Mouse (Mus musculus): ENCODE results near the gene Fbxl18. TPM values are rescaled to one million over a fixed set of nuclear protein-coding genes. Genes with fewer than 3 reads are reported as not detected.

Fbxl18 gene
- polyA plus RNA-seq, 1 experiment from 2014 or later, result 9.2 TPM

GRCm38 (mm10) chr5:142921074-142921459 lies 25.8 kb upstream of the Fbxl18 start:
- Histone ChIP-seq H3K27ac (replicated peaks; ENCODE audit: low read depth, low read length) (no peak overlapping the region; the same call in 1 of the 2 replicates), H3K36me3 (ENCODE audit: control insufficient read depth, insufficient read depth, low read length) (no peaks in the 10 kb centered on the region), H3K4me3 (ENCODE audit: low read depth, low read length) (no peak overlapping the region), H3K27me3 (replicated peaks; ENCODE audit: control insufficient read depth, insufficient read depth, low read length) (no peaks in the 10 kb centered on the region), H3K4me1 (ENCODE audit: control insufficient read depth, insufficient read depth, low read length) (peaks cover 9% of the 10 kb centered on the region), H3K4me2 (ENCODE audit: low read depth, low read length) (no peak overlapping the region), H3K9me3 (ENCODE audit: control insufficient read depth, low read length) (no peaks in the 10 kb centered on the region), H3K9ac (ENCODE audit: low read depth, low read length) (no peak overlapping the region)
- 68% methylated on average over 6 of the region's 6 CpGs for WGBS
- ATAC-seq (ENCODE audit: low read depth), result no peak
- DNase-seq (ENCODE audit: low spot score), result no peak

DNA sequence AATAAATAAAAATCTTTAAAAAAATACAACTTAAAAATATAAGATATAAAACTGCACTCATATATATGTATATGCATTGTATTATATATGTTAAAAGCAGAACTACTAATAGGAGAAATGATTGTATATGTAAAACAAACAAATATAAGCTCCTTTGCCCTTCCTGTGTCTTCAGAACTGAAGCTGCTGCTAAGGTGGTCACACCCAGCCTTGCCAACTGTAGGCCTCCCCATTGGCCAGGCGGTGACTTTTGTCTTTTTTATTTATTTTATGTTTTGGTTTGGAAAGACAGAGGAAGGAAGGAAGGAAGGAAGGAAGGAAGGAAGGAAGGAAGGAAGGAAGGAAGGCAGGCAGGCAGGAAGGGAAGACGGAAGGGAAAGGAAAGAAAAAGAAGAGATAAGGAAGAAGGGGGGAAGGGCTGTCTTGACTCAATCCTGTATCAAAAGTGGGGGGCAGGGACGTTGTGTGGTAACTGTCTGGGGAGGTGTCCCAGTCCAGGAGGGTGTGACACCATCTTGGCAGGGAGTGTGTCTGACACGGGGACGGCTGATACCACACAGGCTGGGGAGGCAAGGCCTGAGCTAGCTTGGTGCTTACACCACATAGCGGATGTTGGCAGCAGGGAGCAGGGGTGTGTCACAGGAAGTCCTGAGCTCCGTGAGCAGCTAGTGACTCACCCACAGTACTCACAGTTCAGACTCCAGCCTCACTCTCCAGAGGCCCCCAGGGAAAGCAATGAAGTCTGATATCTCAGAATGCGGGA lies 25.3 kb upstream of the Fbxl18 start:
- Histone ChIP-seq H3K4me2 (ENCODE audit: low read depth, low read length) (no peak overlapping the region), H3K27ac (replicated peaks; ENCODE audit: low read depth, low read length) (no peak overlapping the region)
- WGBS, result 43% methylated on average over 8 of the region's 8 CpGs

DNA sequence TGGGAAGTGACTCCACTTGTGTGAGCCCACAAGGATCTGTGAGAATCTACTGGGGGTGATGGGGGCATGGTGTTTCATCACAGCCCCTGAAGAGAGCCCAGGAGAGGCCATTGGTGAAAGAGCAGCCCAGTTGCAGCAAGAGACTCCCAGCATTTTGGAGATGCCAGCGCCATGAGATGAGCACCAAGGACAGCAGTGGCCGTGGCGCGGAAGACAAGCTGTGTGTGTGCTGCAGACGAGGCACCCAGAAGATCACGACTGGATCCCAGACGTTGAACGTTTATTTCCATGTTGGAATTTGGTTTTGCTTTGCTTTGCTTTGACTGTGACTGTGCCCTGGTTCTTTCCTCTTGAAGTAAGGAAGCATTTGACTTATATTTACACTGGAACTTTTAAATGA lies 22.2 kb upstream of the Fbxl18 start:
- DNase-seq (ENCODE audit: low spot score), result no peak

More for the DNA sequence above, 25.3 kb upstream of the Fbxl18 start:
- Histone ChIP-seq H3K4me3 (ENCODE audit: low read depth, low read length) (no peak overlapping the region), H3K9ac (ENCODE audit: low read depth, low read length) (no peak overlapping the region), H3K9me3 (ENCODE audit: control insufficient read depth, low read length) (no peaks in the 10 kb centered on the region), H3K27me3 (replicated peaks; ENCODE audit: control insufficient read depth, insufficient read depth, low read length) (no peaks in the 10 kb centered on the region), H3K4me1 (ENCODE audit: control insufficient read depth, insufficient read depth, low read length) (peaks cover 8% of the 10 kb centered on the region), H3K36me3 (ENCODE audit: control insufficient read depth, insufficient read depth, low read length) (no peaks in the 10 kb centered on the region)
- DNase-seq (ENCODE audit: low spot score) (peak; percentile 80), ATAC-seq (ENCODE audit: low read depth) (peak; percentile 78)

GRCm38 (mm10) chr5:142916593-142916992 lies 21.4 kb upstream of the Fbxl18 start:
- Histone ChIP-seq H3K4me1 (ENCODE audit: control insufficient read depth, insufficient read depth, low read length) (peaks cover 8% of the 10 kb centered on the region), H3K27ac (replicated peaks; ENCODE audit: low read depth, low read length) (no peak overlapping the region), H3K9me3 (ENCODE audit: control insufficient read depth, low read length) (no peaks in the 10 kb centered on the region), H3K4me2 (ENCODE audit: low read depth, low read length) (no peak overlapping the region), H3K36me3 (ENCODE audit: control insufficient read depth, insufficient read depth, low read length) (no peaks in the 10 kb centered on the region), H3K9ac (ENCODE audit: low read depth, low read length) (no peak overlapping the region; the same call in 1 of the 2 replicates), H3K4me3 (ENCODE audit: low read depth, low read length) (no peak overlapping the region), H3K27me3 (replicated peaks; ENCODE audit: control insufficient read depth, insufficient read depth, low read length) (no peaks in the 10 kb centered on the region)
- DNase-seq (ENCODE audit: low spot score) (no peak), ATAC-seq (ENCODE audit: low read depth) (no peak)
- WGBS, result 56% methylated on average over 7 of the region's 7 CpGs

More for the DNA sequence above, 22.2 kb upstream of the Fbxl18 start:
- Histone ChIP-seq H3K27me3 (replicated peaks; ENCODE audit: control insufficient read depth, insufficient read depth, low read length) (no peaks in the 10 kb centered on the region), H3K9ac (ENCODE audit: low read depth, low read length) (no peak overlapping the region), H3K4me2 (ENCODE audit: low read depth, low read length) (no peak overlapping the region), H3K4me3 (ENCODE audit: low read depth, low read length) (no peak overlapping the region), H3K9me3 (ENCODE audit: control insufficient read depth, low read length) (no peaks in the 10 kb centered on the region), H3K27ac (replicated peaks; ENCODE audit: low read depth, low read length) (no peak overlapping the region), H3K36me3 (ENCODE audit: control insufficient read depth, insufficient read depth, low read length) (no peaks in the 10 kb centered on the region), H3K4me1 (ENCODE audit: control insufficient read depth, insufficient read depth, low read length) (peaks cover 8% of the 10 kb centered on the region)
- no peak for ATAC-seq (ENCODE audit: low read depth)
- 85% methylated on average over 8 of the region's 8 CpGs for WGBS

GRCm38 (mm10) chr5:142915231-142915630 lies 20.0 kb upstream of the Fbxl18 start:
- no peak for ATAC-seq (ENCODE audit: low read depth)
- Histone ChIP-seq H3K9ac (ENCODE audit: low read depth, low read length) (no peak overlapping the region), H3K4me1 (ENCODE audit: control insufficient read depth, insufficient read depth, low read length) (no peaks in the 10 kb centered on the region; the same call in 1 of the 2 replicates), H3K27ac (replicated peaks; ENCODE audit: low read depth, low read length) (no peak overlapping the region), H3K36me3 (ENCODE audit: control insufficient read depth, insufficient read depth, low read length) (no peaks in the 10 kb centered on the region), H3K4me3 (ENCODE audit: low read depth, low read length) (no peak overlapping the region), H3K27me3 (replicated peaks; ENCODE audit: control insufficient read depth, insufficient read depth, low read length) (no peaks in the 10 kb centered on the region), H3K4me2 (ENCODE audit: low read depth, low read length) (no peak overlapping the region), H3K9me3 (ENCODE audit: control insufficient read depth, low read length) (no peaks in the 10 kb centered on the region)
- 87% methylated on average over 11 of the region's 11 CpGs for WGBS
- DNase-seq (ENCODE audit: low spot score), result no peak

DNA sequence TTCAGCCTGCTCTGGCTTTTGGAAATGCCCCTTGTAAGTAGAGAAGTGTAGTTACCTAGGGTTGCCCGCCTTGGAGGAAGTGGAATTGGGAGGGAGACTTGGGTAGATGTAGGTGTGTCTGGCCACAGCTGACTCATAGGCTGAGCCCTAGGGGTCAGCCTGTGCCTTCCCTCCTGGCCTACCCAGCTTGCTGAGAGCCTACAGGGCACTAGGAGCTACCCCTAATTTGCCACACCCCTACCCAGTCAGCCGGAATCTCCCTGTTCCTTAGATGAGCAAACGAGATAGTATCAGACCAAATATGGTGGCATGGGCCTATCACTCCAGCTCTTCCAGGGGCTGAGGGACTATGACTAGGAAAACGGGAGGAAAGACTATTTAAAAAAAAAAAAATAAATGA lies 17.5 kb upstream of the Fbxl18 start:
- Histone ChIP-seq H3K9ac (ENCODE audit: low read depth, low read length) (no peak overlapping the region), H3K27me3 (replicated peaks; ENCODE audit: control insufficient read depth, insufficient read depth, low read length) (no peaks in the 10 kb centered on the region), H3K9me3 (ENCODE audit: control insufficient read depth, low read length) (no peaks in the 10 kb centered on the region), H3K4me1 (ENCODE audit: control insufficient read depth, insufficient read depth, low read length) (peaks cover 23% of the 10 kb centered on the region), H3K4me3 (ENCODE audit: low read depth, low read length) (no peak overlapping the region), H3K36me3 (ENCODE audit: control insufficient read depth, insufficient read depth, low read length) (no peaks in the 10 kb centered on the region), H3K4me2 (ENCODE audit: low read depth, low read length) (no peak overlapping the region), H3K27ac (replicated peaks; ENCODE audit: low read depth, low read length) (no peak overlapping the region)
- 81% methylated on average over 4 of the region's 4 CpGs for WGBS
- ATAC-seq (ENCODE audit: low read depth) (no peak), DNase-seq (ENCODE audit: low spot score) (no peak)

DNA sequence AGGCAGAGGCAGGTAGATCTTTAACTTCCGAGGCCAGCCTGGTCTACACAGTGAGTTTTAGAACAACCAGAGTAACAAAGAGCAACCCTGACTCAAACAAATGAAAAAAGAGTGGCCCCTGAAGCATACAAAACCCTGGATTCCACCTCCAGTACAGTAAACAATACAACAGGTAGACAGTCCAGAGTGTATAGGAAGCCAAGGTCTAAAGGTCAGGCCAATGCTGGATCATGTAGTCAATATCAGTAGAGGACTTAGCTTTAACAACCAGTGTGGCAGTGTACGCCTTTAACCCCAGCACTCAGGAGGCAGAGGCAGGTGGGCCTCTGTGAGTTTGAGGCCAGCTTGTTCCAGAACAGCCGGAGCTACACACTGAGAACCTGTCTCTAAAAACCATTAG lies 17.1 kb upstream of the Fbxl18 start:
- Histone ChIP-seq H3K36me3 (ENCODE audit: control insufficient read depth, insufficient read depth, low read length) (no peaks in the 10 kb centered on the region), H3K9me3 (ENCODE audit: control insufficient read depth, low read length) (no peaks in the 10 kb centered on the region), H3K4me3 (ENCODE audit: low read depth, low read length) (no peak overlapping the region), H3K27ac (replicated peaks; ENCODE audit: low read depth, low read length) (no peak overlapping the region), H3K27me3 (replicated peaks; ENCODE audit: control insufficient read depth, insufficient read depth, low read length) (no peaks in the 10 kb centered on the region), H3K4me2 (ENCODE audit: low read depth, low read length) (no peak overlapping the region), H3K9ac (ENCODE audit: low read depth, low read length) (no peak overlapping the region), H3K4me1 (ENCODE audit: control insufficient read depth, insufficient read depth, low read length) (peaks cover 27% of the 10 kb centered on the region)
- 93% methylated on average over 3 of the region's 3 CpGs for whole genome bisulfite sequencing
- ATAC-seq (ENCODE audit: low read depth) (no peak), DNase-seq (ENCODE audit: low spot score) (no peak)

GRCm38 (mm10) chr5:142911629-142912028 lies 16.4 kb upstream of the Fbxl18 start:
- 73% methylated on average over 2 of the region's 2 CpGs for WGBS
- ATAC-seq (ENCODE audit: low read depth), result no peak
- H3K27ac ChIP-seq (replicated peaks; ENCODE audit: low read depth, low read length), result no peak overlapping the region

More at GRCm38 (mm10) chr5:142911629-142912028, 16.4 kb upstream of the Fbxl18 start:
- no peak overlapping the region for H3K4me3 ChIP-seq (ENCODE audit: low read depth, low read length)
- H3K4me1 ChIP-seq (ENCODE audit: control insufficient read depth, insufficient read depth, low read length), result peaks cover 31% of the 10 kb centered on the region
- H3K27me3 ChIP-seq (replicated peaks; ENCODE audit: control insufficient read depth, insufficient read depth, low read length), result no peaks in the 10 kb centered on the region
- no peak for DNase-seq (ENCODE audit: low spot score)
- no peaks in the 10 kb centered on the region for H3K36me3 ChIP-seq (ENCODE audit: control insufficient read depth, insufficient read depth, low read length)
- H3K4me2 ChIP-seq (ENCODE audit: low read depth, low read length), result no peak overlapping the region
- H3K9me3 ChIP-seq (ENCODE audit: control insufficient read depth, low read length), result no peaks in the 10 kb centered on the region
- no peak overlapping the region for H3K9ac ChIP-seq (ENCODE audit: low read depth, low read length)
